Mouse (Mus musculus): Measurements from ENCODE around the gene Azgp1. TPM values are rescaled to one million over a fixed set of nuclear protein-coding genes. Genes with fewer than 3 reads are reported as not detected.
"Not testable (repeated sequence)": the region's sequence is repeated elsewhere in the genome, so short reads cannot be mapped to it uniquely, and the experiment has no call there.

Gene Azgp1
- total RNA-seq (2014; fragmentation: Nextera tagmentation) (not detected in 2 replicates), total RNA-seq (2017) (not detected in 2 replicates)

DNA sequence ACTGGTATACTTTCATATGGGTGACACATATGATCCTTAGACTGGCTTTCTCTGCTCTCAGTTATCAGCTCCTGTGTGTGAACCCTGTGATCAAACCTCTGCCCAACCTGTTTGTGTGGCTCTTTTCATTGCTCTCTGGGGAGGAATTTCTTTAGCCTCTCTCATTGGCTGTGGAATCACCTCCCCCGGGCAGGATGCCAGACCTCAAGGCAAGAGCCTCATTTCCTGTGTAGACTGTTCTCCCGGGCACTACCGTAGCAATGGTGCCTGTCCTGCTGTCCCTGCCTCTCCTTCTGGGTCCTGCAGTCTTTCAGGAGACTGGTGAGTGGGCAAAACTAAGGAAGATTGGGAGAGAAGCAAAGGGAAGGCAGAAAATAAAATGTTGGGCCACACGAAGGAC lies at the start of gene Azgp1:
Azgp1 (plus strand) TSS at position 221 of the 400 bp plus-strand sequence.
- no peak for ATAC-seq (replicated peaks; ENCODE audit: low FRiP score, low TSS enrichment, poor library complexity, severe bottlenecking)

DNA sequence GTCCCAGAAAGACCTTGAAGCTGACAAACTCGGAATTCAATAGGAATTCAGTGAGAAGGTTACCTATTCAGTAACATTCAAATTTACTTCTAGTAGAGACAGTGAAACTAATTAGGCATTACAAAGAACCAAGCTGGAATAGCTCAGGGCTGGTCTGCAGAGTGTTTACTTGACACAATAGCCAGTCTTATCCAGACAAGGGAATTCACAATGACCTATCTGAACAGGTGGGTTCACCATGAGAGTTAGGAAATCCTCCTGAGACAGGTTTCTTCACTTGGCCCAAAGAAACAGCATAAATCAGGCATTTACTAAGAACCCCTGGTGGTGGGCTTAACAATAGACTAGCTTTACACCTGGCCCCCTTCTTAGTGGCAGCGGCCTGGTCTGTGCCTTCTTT lies 47.4 kb upstream of the Azgp1 start:
- ATAC-seq (replicated peaks; ENCODE audit: low FRiP score, low TSS enrichment, poor library complexity, severe bottlenecking) = not testable (repeated sequence)

DNA sequence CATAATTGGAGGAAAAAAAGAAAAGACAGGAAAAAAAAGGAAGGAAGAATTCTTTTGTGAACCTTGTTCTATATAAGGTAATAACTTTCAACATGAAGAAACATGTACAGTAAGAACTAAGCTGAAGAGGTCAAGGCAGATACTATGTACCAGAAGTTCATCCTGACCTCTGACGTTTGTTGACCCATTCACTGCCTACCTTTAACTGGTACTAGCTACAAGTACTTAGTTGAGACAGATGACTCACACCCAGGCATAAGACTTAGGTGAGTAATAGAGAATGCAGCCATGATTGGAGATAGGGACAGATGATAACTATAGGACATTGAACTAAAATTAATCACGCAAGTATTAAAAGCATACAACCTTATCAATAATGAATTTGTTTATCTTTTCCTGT lies 44.8 kb upstream of the Azgp1 start:
- no peak for ATAC-seq (replicated peaks; ENCODE audit: low FRiP score, low TSS enrichment, poor library complexity, severe bottlenecking)

DNA sequence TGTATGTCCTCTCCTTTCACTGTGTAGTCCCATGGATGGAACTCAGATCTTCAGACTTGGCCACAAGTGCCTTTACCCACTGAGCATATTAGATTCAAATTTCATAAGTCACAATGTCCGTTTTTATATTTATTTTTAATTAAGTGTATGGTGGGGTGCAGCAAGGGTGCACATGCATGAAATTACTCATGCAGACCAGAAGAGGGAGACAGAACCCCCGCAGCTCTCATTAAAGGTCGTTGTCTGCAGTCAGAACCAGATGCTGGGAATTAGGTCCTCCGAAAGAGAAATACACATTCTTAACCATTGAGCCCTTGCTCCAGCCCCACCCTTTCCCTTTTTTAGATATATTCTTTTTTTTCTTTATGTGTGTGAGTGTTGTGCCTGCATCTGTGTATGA lies 44.1 kb upstream of the Azgp1 start:
- ATAC-seq (replicated peaks; ENCODE audit: low FRiP score, low TSS enrichment, poor library complexity, severe bottlenecking) = no peak

DNA sequence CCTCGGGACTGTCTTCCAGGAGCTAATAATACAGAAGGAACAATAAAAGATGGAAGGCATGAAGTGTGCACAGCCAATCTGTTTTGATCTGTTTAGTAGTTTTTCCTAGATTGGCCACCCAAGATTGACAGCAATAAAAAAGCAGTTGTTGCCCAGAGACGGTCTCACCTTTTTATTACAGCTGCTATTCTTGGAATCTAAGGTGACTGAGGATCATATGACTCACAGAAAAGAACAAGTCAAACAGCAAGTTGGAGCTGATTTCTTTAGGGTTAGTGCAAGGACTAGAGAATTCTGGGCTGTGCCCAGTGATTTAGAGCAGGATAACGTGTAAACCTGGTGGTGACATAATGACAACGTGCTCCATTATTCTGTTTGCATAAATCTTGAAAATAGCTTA lies 40.4 kb upstream of the Azgp1 start:
- no peak for ATAC-seq (replicated peaks; ENCODE audit: low FRiP score, low TSS enrichment, poor library complexity, severe bottlenecking)

DNA sequence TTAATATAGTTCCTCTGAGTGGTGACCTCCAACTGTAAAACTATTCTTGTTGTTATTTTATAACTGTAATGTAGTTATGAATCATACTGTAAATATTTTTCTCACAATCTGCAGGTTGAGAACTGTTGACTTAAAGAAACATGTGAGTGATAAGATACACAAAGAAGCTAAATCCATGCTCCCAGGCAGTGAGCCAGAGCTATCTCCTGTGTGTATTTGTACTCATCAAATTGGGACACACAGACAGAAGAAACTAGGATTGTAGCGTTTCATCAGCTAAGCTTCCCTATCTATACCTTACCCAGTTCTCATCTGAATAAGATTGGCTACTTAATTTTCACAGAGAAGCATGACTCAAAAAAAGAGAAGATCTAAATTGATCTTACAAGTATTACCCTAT lies 38.2 kb upstream of the Azgp1 start:
- ATAC-seq (replicated peaks; ENCODE audit: low FRiP score, low TSS enrichment, poor library complexity, severe bottlenecking) = no peak

DNA sequence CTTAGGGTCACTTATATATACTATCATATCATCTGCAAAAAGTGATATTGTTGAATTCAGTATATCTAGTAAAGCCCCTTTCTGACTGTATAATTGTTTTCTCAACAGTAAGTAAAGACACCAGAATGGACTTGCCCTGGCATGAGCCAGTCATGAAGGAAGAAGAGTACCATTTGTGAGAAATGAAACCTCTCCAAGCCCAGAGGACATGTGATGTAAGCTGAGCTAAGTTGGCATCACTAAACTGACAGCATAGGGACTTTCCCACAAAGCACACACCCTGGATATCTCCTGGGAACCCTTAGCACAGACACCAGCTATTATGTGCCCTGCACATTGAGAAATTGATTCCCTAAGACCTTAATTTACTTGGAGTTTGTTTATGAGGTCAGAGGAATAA lies 34.0 kb upstream of the Azgp1 start:
- no peak for ATAC-seq (replicated peaks; ENCODE audit: low FRiP score, low TSS enrichment, poor library complexity, severe bottlenecking)

DNA sequence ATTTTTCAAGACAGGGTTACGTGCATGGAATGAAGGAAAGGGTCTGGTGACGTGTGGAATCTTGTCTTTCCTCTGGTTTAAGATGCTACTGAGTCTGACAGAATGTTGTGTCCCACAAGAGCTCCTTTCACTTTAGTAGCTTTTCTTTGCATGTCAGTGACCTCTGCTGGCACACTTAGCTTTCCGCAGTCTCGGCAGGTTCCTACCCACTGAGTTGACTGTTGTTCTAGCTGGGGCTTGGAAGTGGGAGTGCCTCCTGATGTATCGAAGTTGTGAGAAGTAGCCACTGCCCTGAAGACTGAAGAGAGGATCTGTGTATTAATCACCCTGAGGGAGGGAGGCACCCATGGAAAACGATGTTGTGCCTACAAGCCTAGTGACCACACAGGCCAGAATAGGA lies 30.1 kb upstream of the Azgp1 start:
- ATAC-seq (replicated peaks; ENCODE audit: low FRiP score, low TSS enrichment, poor library complexity, severe bottlenecking) = no peak

DNA sequence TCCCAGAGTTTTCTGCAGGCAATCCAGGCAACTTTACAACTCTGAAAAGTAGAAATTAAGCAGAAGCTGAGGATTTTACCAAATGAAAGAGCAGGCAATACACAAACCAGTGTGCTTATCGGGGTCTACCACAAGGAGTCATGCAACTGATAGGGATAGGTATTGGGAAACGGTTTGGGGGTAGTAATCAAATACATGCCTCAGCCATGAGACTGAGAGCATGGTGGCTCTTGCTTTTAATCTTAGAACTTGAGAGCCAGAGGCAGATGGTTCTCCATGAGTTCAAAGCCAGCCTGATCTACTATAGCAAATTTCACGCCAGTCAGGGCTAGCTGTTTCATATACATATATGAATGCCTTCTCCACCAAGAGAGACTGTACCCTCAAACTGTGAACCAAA lies 24.9 kb upstream of the Azgp1 start:
- ATAC-seq (replicated peaks; ENCODE audit: low FRiP score, low TSS enrichment, poor library complexity, severe bottlenecking) = no peak

DNA sequence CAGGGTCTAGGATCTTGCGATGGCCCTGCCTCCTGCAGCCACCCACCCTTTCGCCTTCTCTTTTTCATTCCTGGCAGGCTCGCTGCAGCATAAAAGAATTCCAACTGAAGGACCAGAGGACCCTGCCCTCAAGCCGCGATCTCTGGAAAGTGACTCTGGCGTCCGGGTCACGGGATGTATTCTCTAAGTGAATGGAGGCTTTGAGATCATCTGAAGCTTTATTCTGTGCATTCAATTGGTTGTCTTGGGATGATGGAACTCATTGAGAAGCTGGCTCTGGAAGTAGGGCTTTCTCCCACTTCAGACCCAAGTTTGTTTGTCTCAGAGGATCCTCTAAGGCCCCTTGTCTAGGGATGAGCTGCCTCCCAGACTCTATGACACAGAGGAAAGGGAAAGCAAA lies 18.4 kb upstream of the Azgp1 start, which contains the start of gene Gjc3:
Gjc3 (minus strand) TSS at position 154 of the 400 bp plus-strand sequence.
- no peak for ATAC-seq (replicated peaks; ENCODE audit: low FRiP score, low TSS enrichment, poor library complexity, severe bottlenecking)

DNA sequence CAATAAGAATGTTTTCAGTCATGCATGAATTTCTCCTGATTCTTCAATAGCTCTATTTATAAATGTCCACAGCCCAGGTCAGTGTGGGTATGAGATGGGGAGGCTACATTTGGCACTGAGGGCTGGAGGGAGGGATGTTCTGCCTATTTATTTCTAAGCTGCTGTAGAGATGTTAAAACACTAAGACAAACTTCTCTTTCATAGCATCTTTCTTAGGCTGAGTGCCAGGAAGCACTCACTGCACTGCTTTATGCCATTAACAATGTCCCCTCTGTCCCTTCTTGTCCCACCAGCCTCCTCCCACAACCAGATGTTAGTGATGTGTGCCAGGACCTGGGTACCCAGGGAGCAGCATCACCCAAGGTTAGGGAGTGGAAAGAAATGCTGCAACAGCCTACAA lies 14.8 kb upstream of the Azgp1 start:
- no peak for ATAC-seq (replicated peaks; ENCODE audit: low FRiP score, low TSS enrichment, poor library complexity, severe bottlenecking)

DNA sequence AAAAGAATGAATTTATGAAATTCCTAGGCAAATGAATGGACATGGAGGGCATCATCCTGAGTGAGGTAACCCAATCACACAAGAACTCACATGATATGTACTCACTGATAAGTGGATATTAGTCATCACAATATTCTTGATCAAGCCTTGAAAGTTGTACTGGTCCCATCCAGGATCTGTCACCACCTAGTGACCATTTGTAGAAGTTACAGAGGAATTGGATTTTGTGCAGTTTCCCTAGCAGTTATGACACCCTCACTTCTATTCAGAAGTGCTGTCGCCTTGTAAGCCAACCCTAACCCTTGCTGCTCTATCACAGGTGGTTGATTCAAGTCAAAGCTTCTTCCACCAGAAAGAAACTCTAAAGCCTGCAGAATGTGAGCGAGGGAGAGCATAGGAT lies 8.2 kb upstream of the Azgp1 start:
- 0 out of 2 replicates have a peak, but pooled peaks have one; percentile 61 for ATAC-seq (replicated peaks; ENCODE audit: low FRiP score, low TSS enrichment, poor library complexity, severe bottlenecking)

DNA sequence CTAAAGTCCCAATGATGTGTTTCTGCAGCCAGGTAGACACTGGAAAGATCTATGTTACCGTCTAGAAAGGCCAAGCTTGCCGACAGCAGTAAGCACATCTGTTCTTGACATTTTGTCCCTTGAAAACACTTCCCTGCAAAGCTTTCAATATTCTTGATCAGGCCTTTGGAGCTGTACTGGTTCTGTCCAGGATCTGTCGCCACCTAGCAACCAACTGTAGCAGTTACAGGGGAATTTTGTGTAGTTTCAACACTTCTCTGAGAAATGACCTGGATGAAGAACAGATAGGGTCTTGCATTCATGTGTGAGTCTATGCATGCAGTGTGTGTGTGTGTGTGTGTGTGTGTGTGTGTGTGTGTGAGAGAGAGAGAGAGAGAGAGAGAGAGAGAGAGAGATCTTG lies 7.6 kb upstream of the Azgp1 start:
- ATAC-seq (replicated peaks; ENCODE audit: low FRiP score, low TSS enrichment, poor library complexity, severe bottlenecking) = 0 out of 2 replicates have a peak, but pooled peaks have one; percentile 50

DNA sequence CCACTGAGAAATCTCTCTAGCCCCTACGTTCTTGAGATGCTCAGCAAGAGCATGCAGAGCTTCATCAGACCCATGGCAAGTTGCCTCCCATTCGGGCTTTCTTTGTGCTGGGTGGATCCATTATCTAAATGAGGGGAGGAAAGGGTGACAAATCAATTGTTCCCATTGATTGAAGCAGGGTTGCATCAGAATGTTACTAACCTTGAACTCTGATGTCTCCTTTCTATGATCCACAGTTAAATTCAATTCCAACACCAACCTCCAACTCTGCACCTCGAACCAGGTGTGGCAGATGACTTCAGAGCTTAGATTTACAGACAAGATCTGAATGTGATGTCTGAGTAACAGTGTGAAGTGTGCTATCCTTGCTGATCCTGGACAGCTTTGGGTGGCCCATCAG lies 6.6 kb upstream of the Azgp1 start:
- ATAC-seq (replicated peaks; ENCODE audit: low FRiP score, low TSS enrichment, poor library complexity, severe bottlenecking) = no peak

DNA sequence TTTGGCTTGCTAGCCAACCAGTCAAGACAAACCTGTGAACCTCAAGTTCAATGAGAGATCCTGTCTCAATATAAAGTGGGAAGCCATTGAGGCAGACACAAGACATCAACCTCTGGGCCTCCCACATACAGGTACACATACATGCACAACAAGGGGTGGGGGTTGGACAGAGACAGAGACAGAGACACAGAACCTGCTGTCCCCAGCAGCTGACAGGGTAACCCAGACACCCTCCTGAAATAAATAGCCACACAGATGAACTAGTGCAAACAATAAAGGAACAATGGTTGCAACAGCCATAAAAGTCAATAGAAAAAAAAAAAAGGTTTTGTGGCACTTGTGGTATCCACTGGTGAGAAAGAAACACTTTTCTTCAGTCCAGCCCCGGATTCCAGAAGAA lies 5.9 kb upstream of the Azgp1 start:
- ATAC-seq (replicated peaks; ENCODE audit: low FRiP score, low TSS enrichment, poor library complexity, severe bottlenecking) = no peak

DNA sequence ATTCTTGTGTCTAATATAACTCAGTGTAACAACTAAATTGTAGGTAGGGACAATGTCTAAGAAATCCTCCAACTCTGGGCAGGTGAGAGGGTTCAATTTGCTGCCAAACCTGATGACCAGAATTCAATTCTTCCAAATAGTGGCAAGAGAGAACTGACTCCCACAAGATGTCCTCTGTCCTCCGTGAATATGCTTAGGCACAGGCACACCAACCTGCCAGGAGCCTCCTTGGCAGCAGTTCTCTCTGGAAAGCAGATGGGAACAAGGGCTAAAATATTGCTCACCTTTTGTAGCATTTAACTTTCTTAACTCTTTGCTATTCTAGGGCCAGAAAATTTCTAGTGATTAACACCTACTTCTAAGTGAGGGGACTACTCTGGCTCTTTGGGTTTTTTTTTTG lies 4.0 kb upstream of the Azgp1 start:
- ATAC-seq (replicated peaks; ENCODE audit: low FRiP score, low TSS enrichment, poor library complexity, severe bottlenecking) = no peak

DNA sequence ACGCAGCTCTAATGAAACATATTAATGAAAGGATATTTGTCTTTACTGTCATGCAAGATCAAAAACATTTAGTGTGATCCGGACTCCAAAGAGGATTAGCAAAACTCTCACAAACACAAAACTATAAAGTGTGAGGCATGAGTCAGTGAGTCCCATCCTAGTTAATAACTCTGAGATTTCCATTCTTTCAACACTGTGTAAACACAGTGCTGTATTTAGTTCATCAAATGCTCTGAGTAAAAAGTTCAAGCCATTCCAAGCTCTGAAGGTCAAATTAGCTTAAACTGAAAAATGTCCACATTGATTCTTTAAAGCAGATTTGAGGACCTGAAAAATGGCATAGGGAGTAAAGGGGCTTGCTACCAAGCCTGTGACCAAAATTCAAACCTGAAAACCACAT lies 2.2 kb upstream of the Azgp1 start:
- no peak for ATAC-seq (replicated peaks; ENCODE audit: low FRiP score, low TSS enrichment, poor library complexity, severe bottlenecking)

DNA sequence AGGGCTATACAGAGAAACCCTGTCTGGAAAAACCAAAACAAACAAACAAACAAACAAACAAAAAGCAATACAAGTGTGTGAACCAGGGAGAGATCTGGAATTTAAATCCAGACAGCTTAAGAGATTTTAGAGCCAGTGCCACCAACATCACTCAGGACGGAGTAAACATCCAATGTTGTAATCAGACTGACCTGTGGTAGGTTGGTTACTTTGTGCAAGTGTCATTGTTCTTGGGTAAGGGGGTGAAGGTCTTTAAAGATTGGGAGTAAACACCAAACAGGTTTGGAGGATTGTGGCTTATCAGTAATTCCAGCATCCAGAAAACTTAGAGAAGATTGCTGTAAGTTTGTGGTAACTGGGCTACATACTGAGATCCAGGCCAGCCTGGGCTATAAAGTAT lies 5.0 kb downstream of the Azgp1 start:
- no peak for ATAC-seq (replicated peaks; ENCODE audit: low FRiP score, low TSS enrichment, poor library complexity, severe bottlenecking)

DNA sequence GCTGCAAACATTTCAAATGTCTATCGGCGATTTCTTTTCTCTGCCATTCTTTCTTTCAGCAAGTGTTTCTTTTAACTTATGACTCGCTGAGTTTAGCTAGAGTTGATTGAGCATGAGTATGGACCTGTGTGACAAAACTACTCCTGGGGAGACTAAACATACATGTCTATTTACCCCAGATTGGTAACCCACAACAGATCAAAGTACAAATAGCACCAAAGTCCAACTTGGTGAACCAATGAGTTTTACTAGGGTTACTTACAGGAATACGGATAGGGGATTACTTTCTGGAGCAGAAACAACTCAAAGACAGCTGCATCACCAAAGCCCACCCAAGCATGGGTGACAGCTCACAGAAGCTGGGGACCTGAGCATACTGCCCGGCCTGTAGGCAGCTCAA lies 28.1 kb downstream of the Azgp1 start:
- ATAC-seq (replicated peaks; ENCODE audit: low FRiP score, low TSS enrichment, poor library complexity, severe bottlenecking) = no peak

DNA sequence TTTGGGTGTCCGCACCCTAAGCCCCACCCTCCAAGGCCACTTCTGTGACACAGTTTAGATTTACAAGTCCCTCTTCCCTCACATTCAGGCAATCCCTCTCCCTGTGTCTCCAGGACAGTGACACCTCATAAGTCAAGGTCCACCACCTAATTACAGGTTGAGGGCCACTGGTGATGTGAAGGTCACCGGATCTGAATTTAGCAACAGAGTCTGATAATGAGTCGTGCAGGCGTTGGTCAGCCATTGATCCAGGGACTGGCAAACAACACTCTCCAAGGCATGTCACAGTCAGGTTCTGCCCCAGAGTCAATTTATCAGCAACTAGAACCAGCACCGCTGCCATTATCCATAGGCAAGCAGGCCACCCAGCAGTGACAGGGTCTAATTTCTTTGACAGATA lies 31.1 kb downstream of the Azgp1 start:
- ATAC-seq (replicated peaks; ENCODE audit: low FRiP score, low TSS enrichment, poor library complexity, severe bottlenecking) = no peak

DNA sequence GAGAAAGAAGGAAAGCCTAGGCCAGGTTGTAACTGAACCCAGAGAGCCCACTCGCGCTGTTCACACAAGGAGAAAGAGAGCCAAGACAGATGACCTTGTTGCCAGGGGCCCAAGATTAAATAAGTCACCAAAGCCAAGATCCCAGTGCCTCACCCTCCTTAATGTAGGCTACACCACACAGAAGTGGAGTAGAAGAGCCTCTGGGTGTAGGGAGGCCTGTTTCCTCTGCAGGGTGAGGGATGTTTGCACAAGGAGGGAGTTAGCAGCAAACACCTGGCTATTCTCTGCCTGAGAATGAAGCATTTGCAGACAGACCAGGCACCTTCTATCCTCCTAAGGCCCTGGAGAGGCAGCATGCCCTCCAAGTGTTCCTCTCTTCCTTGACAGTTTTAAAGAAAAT lies 35.2 kb downstream of the Azgp1 start:
- no peak for ATAC-seq (replicated peaks; ENCODE audit: low FRiP score, low TSS enrichment, poor library complexity, severe bottlenecking)

DNA sequence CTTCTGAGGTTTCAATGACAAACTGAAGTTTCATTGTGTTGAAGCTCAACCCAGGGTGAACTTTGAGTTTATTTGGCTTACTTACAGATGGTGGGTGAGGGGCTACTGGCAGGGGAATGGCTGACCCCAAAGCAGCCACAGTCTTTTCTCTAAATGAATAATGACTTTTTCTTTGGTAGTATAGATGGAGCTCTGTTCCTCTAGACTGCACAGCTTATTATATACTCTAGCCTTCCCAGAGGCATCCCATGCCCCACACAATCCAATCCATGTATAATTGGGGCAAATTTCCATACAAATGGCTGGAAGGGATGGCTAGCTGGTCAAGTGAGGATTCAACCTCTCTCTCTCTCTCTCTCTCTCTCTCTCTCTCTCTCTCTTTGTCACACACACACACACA lies 35.7 kb downstream of the Azgp1 start:
- ATAC-seq (replicated peaks; ENCODE audit: low FRiP score, low TSS enrichment, poor library complexity, severe bottlenecking) = no peak
